Mouse (Mus musculus): Measurements from ENCODE around the gene Gm49336. TPM values are rescaled to one million over a fixed set of nuclear protein-coding genes. Genes with fewer than 3 reads are reported as not detected.

The Gm49336 gene
- polyA plus RNA-seq, 1 experiment from 2014 or later: 53.8 TPM

DNA sequence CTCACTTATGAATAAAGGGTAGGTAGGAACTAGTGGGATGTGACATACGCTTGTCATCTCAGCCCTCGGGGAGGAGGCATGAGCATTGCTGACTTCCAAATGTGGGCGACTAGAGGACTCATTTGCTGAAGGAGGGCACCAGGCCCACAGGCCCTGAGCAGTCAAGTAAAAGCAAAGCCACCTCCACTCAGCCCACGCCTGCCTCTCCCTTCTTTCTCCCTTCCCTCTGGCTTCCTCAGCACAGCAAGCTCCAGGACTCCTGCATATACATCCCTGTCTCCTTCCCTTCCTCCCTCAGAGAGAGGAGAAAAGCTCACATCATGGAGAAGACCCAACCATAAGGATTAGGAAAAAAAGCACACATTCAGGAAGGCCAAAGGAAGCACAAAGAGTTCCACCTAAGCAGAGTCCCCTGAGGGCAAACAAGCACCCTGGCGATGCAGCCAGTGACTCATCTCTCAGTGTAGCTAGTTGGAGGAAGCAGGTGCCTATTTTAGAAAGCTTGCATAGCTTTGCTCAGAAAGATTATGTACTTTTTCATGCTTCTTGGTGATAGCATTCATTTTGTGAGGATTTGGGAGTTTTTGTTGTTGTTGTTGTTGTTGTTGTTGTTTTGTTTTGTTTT is 63.0 kb downstream of the Gm49336 start:
- Histone ChIP-seq H3K4me3 (no peak overlapping the region), H3K9me3 (replicated peaks) (peaks cover 3% of the 10 kb centered on the region), H3K4me1 (replicated peaks) (peaks cover 37% of the 10 kb centered on the region), H3K4me2 (no peak overlapping the region), H3K27ac (ENCODE audit: poor library complexity, severe bottlenecking) (no peak overlapping the region), H3K36me3 (no peaks in the 10 kb centered on the region), H3K9ac (no peak overlapping the region), H3K27me3 (replicated peaks) (no peaks in the 10 kb centered on the region)
- WGBS: 78% methylated on average over 5 of the region's 5 CpGs
- no peak for ATAC-seq (ENCODE audit: insufficient number of reproducible peaks, low FRiP score)

DNA sequence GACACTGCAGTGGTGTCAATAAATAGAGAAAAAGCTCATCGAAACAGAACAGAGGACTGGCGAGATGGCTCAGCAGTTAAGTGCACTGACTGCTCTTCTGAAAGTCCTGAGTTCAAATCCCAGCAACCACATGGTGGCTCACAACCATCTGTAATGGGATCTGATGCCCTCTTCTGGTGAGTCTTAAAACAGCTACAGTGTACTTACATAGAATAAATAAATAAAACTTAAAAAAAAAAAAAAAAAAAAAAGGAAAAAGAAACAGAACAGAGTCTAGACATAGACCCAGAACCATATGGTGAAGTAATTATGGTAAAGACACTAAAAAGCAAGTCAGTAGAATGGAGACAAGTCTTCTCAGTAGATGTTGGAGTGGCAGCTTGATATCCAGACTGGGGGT is 70.0 kb downstream of the Gm49336 start:
- H3K27me3 ChIP-seq (replicated peaks): no peaks in the 10 kb centered on the region
- ATAC-seq (ENCODE audit: insufficient number of reproducible peaks, low FRiP score): no peak
- H3K4me3 ChIP-seq: no peak overlapping the region
- H3K4me1 ChIP-seq (replicated peaks): peaks cover 25% of the 10 kb centered on the region
- H3K27ac ChIP-seq (ENCODE audit: poor library complexity, severe bottlenecking): no peak overlapping the region
- 80% methylated on average over 2 of the region's 2 CpGs for WGBS
- no peaks in the 10 kb centered on the region for H3K9me3 ChIP-seq (replicated peaks)
- H3K36me3 ChIP-seq: peaks cover 3% of the 10 kb centered on the region; the same call in 1 of the 2 replicates
- H3K4me2 ChIP-seq: no peak overlapping the region
- H3K9ac ChIP-seq: no peak overlapping the region

GRCm38 (mm10) chr14:60178571-60178955 is 72.7 kb downstream of the Gm49336 start:
- Histone ChIP-seq H3K27ac (ENCODE audit: poor library complexity, severe bottlenecking) (no peak overlapping the region), H3K9ac (no peak overlapping the region), H3K4me3 (peak overlapping the region; percentile 83), H3K36me3 (peaks cover 3% of the 10 kb centered on the region; the same call in 1 of the 2 replicates), H3K4me2 (peak overlapping the region; percentile 90), H3K9me3 (replicated peaks) (no peaks in the 10 kb centered on the region), H3K4me1 (replicated peaks) (peaks cover 33% of the 10 kb centered on the region), H3K27me3 (replicated peaks) (peaks cover 12% of the 10 kb centered on the region; the same call in 1 of the 2 replicates)
- ATAC-seq (ENCODE audit: insufficient number of reproducible peaks, low FRiP score): no peak
- 4% methylated on average over 2 of the region's 2 CpGs for WGBS

- peaks cover 3% of the 10 kb centered on the region; the same call in 1 of the 2 replicates for H3K36me3 ChIP-seq
- peak; percentile 9; the same call in 1 of the 2 replicates for ATAC-seq (ENCODE audit: insufficient number of reproducible peaks, low FRiP score)
- H3K27ac ChIP-seq (ENCODE audit: poor library complexity, severe bottlenecking): peak overlapping the region; percentile 70
- peak overlapping the region; percentile 83 for H3K4me3 ChIP-seq
- peaks cover 12% of the 10 kb centered on the region; the same call in 1 of the 2 replicates for H3K27me3 ChIP-seq (replicated peaks)
- 17% methylated on average over 36 of the region's 37 CpGs for WGBS
- peak overlapping the region; percentile 90 for H3K4me2 ChIP-seq
- H3K9me3 ChIP-seq (replicated peaks): no peaks in the 10 kb centered on the region
- H3K4me1 ChIP-seq (replicated peaks): peaks cover 28% of the 10 kb centered on the region
- H3K9ac ChIP-seq: peak overlapping the region; percentile 91
Measured at GRCm38 (mm10) chr14:60177614-60178570, 73.4 kb downstream of the Gm49336 start.

- Histone ChIP-seq H3K4me2 (peak overlapping the region; percentile 90), H3K27ac (ENCODE audit: poor library complexity, severe bottlenecking) (peak overlapping the region; percentile 70), H3K4me1 (replicated peaks) (peaks cover 34% of the 10 kb centered on the region), H3K9me3 (replicated peaks) (no peaks in the 10 kb centered on the region), H3K9ac (peak overlapping the region; percentile 91), H3K27me3 (replicated peaks) (peaks cover 12% of the 10 kb centered on the region; the same call in 1 of the 2 replicates), H3K4me3 (peak overlapping the region; percentile 83), H3K36me3 (peaks cover 3% of the 10 kb centered on the region; the same call in 1 of the 2 replicates)
- under 1% methylated on average over 82 of the region's 84 CpGs for WGBS
- ATAC-seq (ENCODE audit: insufficient number of reproducible peaks, low FRiP score): peak; percentile 78
Measured at GRCm38 (mm10) chr14:60176891-60177613, 74.3 kb downstream of the Gm49336 start.

- Histone ChIP-seq H3K4me3 (peak overlapping the region; percentile 83), H3K36me3 (peaks cover 3% of the 10 kb centered on the region; the same call in 1 of the 2 replicates), H3K27ac (ENCODE audit: poor library complexity, severe bottlenecking) (peak overlapping the region; percentile 70; the same call in 1 of the 2 replicates), H3K4me2 (peak overlapping the region; percentile 90), H3K9me3 (replicated peaks) (no peaks in the 10 kb centered on the region), H3K9ac (peak overlapping the region; percentile 91), H3K4me1 (replicated peaks) (peaks cover 40% of the 10 kb centered on the region), H3K27me3 (replicated peaks) (peaks cover 12% of the 10 kb centered on the region; the same call in 1 of the 2 replicates)
- no peak for ATAC-seq (ENCODE audit: insufficient number of reproducible peaks, low FRiP score)
- 32% methylated on average over 9 of the region's 9 CpGs for WGBS
Measured at GRCm38 (mm10) chr14:60176469-60176890, 74.8 kb downstream of the Gm49336 start.

- Histone ChIP-seq H3K9ac (no peak overlapping the region; the same call in 1 of the 2 replicates), H3K4me3 (no peak overlapping the region), H3K4me2 (peak overlapping the region; percentile 2; the same call in 1 of the 2 replicates), H3K36me3 (no peaks in the 10 kb centered on the region), H3K4me1 (replicated peaks) (peaks cover 40% of the 10 kb centered on the region), H3K9me3 (replicated peaks) (no peaks in the 10 kb centered on the region), H3K27me3 (replicated peaks) (peaks cover 12% of the 10 kb centered on the region; the same call in 1 of the 2 replicates), H3K27ac (ENCODE audit: poor library complexity, severe bottlenecking) (peak overlapping the region; percentile 78)
- ATAC-seq (ENCODE audit: insufficient number of reproducible peaks, low FRiP score): no peak
- WGBS: 38% methylated on average over 12 of the region's 12 CpGs
Measured at GRCm38 (mm10) chr14:60172286-60173055, 78.8 kb downstream of the Gm49336 start.

DNA sequence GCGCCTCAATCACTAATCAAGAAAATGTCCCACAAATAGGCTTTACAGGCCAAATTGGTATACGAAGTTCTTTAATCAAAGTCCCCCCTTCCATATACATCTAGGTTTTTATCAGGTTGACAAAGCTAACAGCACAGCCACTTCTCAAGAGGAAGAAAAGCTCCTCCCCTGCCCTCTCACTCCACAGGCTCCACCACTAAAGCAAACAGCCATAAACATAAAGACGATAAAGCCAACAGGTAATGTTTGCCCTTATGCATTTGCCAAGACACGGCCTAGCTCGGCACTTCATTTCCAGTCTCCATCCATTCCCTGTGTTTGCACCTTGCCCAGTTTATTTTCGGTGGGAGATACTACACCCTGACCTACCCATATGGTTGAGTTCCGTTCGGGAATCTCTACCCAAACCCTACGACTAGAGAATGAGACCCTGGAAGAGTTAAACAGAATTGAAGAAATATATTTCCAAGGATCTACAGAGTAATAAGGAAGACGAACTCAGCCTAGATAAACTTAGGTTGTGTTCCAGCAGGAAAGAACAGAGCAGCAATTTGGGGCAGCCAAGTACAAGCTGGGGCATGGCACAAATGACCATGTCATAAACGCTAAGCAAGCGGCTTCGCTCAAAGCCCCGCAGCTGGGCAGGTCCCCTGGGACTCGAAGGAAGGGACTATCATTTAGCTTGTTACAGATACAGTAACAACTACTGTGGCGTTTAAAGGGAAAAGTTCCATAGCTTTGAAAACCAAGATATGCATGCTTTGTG is 80.3 kb downstream of the Gm49336 start:
- Histone ChIP-seq H3K36me3 (no peaks in the 10 kb centered on the region), H3K4me3 (no peak overlapping the region), H3K27ac (ENCODE audit: poor library complexity, severe bottlenecking) (no peak overlapping the region), H3K27me3 (replicated peaks) (peaks cover 12% of the 10 kb centered on the region; the same call in 1 of the 2 replicates), H3K9ac (no peak overlapping the region), H3K4me2 (no peak overlapping the region), H3K4me1 (replicated peaks) (peaks cover 32% of the 10 kb centered on the region), H3K9me3 (replicated peaks) (no peaks in the 10 kb centered on the region)
- WGBS: 76% methylated on average over 16 of the region's 16 CpGs
- ATAC-seq (ENCODE audit: insufficient number of reproducible peaks, low FRiP score): no peak

DNA sequence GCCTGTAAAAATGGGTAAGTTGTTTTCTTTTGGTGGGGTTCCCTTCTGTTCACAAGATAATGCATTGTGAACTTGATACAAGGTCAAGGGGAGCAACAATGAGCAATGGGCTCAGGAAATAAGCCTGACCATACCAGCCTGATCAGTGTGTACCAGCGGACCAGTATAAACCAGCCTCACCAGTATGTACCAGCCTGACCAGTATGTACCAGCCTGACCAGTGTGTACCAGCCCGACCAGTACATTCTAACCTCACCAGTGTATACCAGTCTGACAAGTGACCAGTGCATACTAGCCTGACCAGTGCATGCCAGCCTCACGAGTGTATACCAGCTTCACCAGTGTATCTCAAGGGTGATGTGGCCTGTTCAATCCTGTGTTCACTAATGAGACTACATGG is 87.9 kb downstream of the Gm49336 start:
- WGBS: 84% methylated on average over 3 of the region's 3 CpGs
- no peaks in the 10 kb centered on the region for H3K9me3 ChIP-seq (replicated peaks)
- H3K27me3 ChIP-seq (replicated peaks): no peaks in the 10 kb centered on the region
- no peaks in the 10 kb centered on the region for H3K36me3 ChIP-seq
- no peak overlapping the region for H3K4me3 ChIP-seq
- H3K9ac ChIP-seq: no peak overlapping the region
- H3K4me2 ChIP-seq: no peak overlapping the region
- ATAC-seq (ENCODE audit: insufficient number of reproducible peaks, low FRiP score): no peak; the same call in 1 of the 2 replicates
- no peak overlapping the region for H3K27ac ChIP-seq (ENCODE audit: poor library complexity, severe bottlenecking)
- no peaks in the 10 kb centered on the region for H3K4me1 ChIP-seq (replicated peaks)
